ENCODE assay signal across 8 mouse cellular contexts in genomic region chr4:136431376-136431693, GRCm38 (mm10). TPM values are rescaled to one million over a fixed set of nuclear protein-coding genes. Genes with fewer than 3 reads are reported as not detected.
DNase-seq lines count a peak whose midpoint lies in the region; ATAC-seq lines count a peak whose summit lies in the region.

No protein-coding gene starts in this region.

- no peak overlapping the region for H3K9ac ChIP-seq in embryonic facial prominence, embryonic 14.5 days (ENCODE audit: low read depth, low read length)
- H3K9ac ChIP-seq in hindbrain, embryonic 13.5 days: no peak overlapping the region
- no peak overlapping the region for H3K9ac ChIP-seq in midbrain, embryonic 11.5 days (ENCODE audit: low read length)

- no peaks in the 10 kb centered on the region for H3K36me3 ChIP-seq in embryonic facial prominence, embryonic 14.5 days (ENCODE audit: control insufficient read depth, insufficient read depth, low read length)
- H3K36me3 ChIP-seq in hindbrain, embryonic 13.5 days: no peaks in the 10 kb centered on the region
- H3K36me3 ChIP-seq in midbrain, embryonic 11.5 days (ENCODE audit: control insufficient read depth, insufficient read depth, low read length): no peaks in the 10 kb centered on the region

- H3K27ac ChIP-seq in embryonic facial prominence, embryonic 14.5 days (replicated peaks; ENCODE audit: low read depth, low read length): no peak overlapping the region
- 0 out of 2 replicates have a peak overlapping the region, but pooled peaks have one; percentile 12 for H3K27ac ChIP-seq in hindbrain, embryonic 13.5 days
- peak overlapping the region; percentile 54; the same call in 1 of the 2 replicates for H3K27ac ChIP-seq in midbrain, embryonic 11.5 days (ENCODE audit: low read depth, low read length)

- no peak overlapping the region for H3K4me2 ChIP-seq in embryonic facial prominence, embryonic 14.5 days (ENCODE audit: low read depth, low read length)
- no peak overlapping the region for H3K4me2 ChIP-seq in hindbrain, embryonic 13.5 days
- H3K4me2 ChIP-seq in midbrain, embryonic 11.5 days: no peak overlapping the region

- DNase-seq in ovary, postnatal 10 days (ENCODE audit: low spot score): peak; percentile 36
- DNase-seq in ovary, adult 18-20 months (ENCODE audit: low spot score): no peak
- peak; percentile 31 to 70 for DNase-seq in adrenal gland, postnatal 36 days
- peak; percentile 80 for DNase-seq in embryonic facial prominence, embryonic 14.5 days (ENCODE audit: low spot score)
- DNase-seq in left cerebral cortex, postnatal 10 days (ENCODE audit: extremely low spot score in 1 of 2, low spot score in 2 of 2): peak; percentile 32 to 70
- peak; percentile 94 for DNase-seq in midbrain, embryonic 11.5 days (ENCODE audit: low spot score, missing footprints)
- DNase-seq in thymus, postnatal 14 days: peak; percentile 60

- intact Hi-C loops in left cerebral cortex, postnatal 10 days (cut with DNase I): no loop called here

- peak; percentile 70 for ATAC-seq in embryonic facial prominence, embryonic 14.5 days (ENCODE audit: low read depth)
- ATAC-seq in hindbrain, embryonic 13.5 days (ENCODE audit: low FRiP score): no peak
- ATAC-seq in midbrain, embryonic 11.5 days (ENCODE audit: low FRiP score): peak; percentile 70

- H3K9me3 ChIP-seq in embryonic facial prominence, embryonic 14.5 days (ENCODE audit: control insufficient read depth, low read length): no peaks in the 10 kb centered on the region
- H3K9me3 ChIP-seq in hindbrain, embryonic 13.5 days: no peaks in the 10 kb centered on the region
- H3K9me3 ChIP-seq in midbrain, embryonic 11.5 days (ENCODE audit: control insufficient read depth, low read length): no peaks in the 10 kb centered on the region

- no peaks in the 10 kb centered on the region for H3K27me3 ChIP-seq in embryonic facial prominence, embryonic 14.5 days (replicated peaks; ENCODE audit: control insufficient read depth, insufficient read depth, low read length)
- peaks cover 20% of the 10 kb centered on the region for H3K27me3 ChIP-seq in hindbrain, embryonic 13.5 days
- no peaks in the 10 kb centered on the region; the same call in none of the 2 replicates for H3K27me3 ChIP-seq in midbrain, embryonic 11.5 days (ENCODE audit: control insufficient read depth, insufficient read depth, low read length)

- no peaks in the 10 kb centered on the region; the same call in 1 of the 2 replicates for H3K4me1 ChIP-seq in embryonic facial prominence, embryonic 14.5 days (ENCODE audit: control insufficient read depth, insufficient read depth, low read length)
- peaks cover 13% of the 10 kb centered on the region for H3K4me1 ChIP-seq in hindbrain, embryonic 13.5 days (replicated peaks)
- H3K4me1 ChIP-seq in midbrain, embryonic 11.5 days (ENCODE audit: control insufficient read depth, insufficient read depth, low read length): peaks cover 13% of the 10 kb centered on the region

- no peak overlapping the region for H3K4me3 ChIP-seq in embryonic facial prominence, embryonic 14.5 days (ENCODE audit: low read depth, low read length)
- H3K4me3 ChIP-seq in hindbrain, embryonic 13.5 days: no peak overlapping the region
- H3K4me3 ChIP-seq in midbrain, embryonic 11.5 days (ENCODE audit: low read depth, low read length): no peak overlapping the region

- 0% methylated on average over 3 of the region's 3 CpGs for WGBS in embryonic facial prominence, embryonic 14.5 days
- WGBS in hindbrain, embryonic 13.5 days: 0% methylated on average over 3 of the region's 3 CpGs
- WGBS in midbrain, embryonic 11.5 days: 1% methylated on average over 3 of the region's 3 CpGs

RNA-seq across cellular contexts. Expression of gene Htr1d, which starts 8.0 kb away (rescaled TPM):
- total RNA-seq in adrenal gland, postnatal 36 days (2021): under 1 TPM in 1 of 2 experiments, not detected in 1; 0.10 TPM
- polyA plus RNA-seq in embryonic facial prominence, embryonic 14.5 days (2014; fragmentation: Nextera tagmentation; extraction: Ambion mirVana): 1.2 and 1.4 TPM in 2 replicates
- polyA plus RNA-seq in hindbrain, embryonic 13.5 days (2015; fragmentation: Nextera tagmentation; extraction: Ambion mirVana): 0.55 and 1.1 TPM in 2 replicates
- 1 to 10 TPM; 5.8 to 7.5 TPM for total RNA-seq in left cerebral cortex, postnatal 10 days (2021)
- 0.34 and 0.69 TPM in 2 replicates for polyA plus RNA-seq in midbrain, embryonic 11.5 days (2014; fragmentation: Nextera tagmentation; extraction: Ambion mirVana)

RNA-seq across cellular contexts. Expression of gene 6030445D17Rik, which starts 30.7 kb away (rescaled TPM):
- total RNA-seq in adrenal gland, postnatal 36 days (2021): under 1 TPM; 0.26 to 0.53 TPM
- polyA plus RNA-seq in embryonic facial prominence, embryonic 14.5 days (2014; fragmentation: Nextera tagmentation; extraction: Ambion mirVana): 0.42 TPM in 2 replicates
- polyA plus RNA-seq in hindbrain, embryonic 13.5 days (2015; fragmentation: Nextera tagmentation; extraction: Ambion mirVana): 0.09 and 0.10 TPM in 2 replicates
- total RNA-seq in left cerebral cortex, postnatal 10 days (2021): under 1 TPM; 0.19 to 0.73 TPM
- 0.15 and 0.46 TPM in 2 replicates for polyA plus RNA-seq in midbrain, embryonic 11.5 days (2014; fragmentation: Nextera tagmentation; extraction: Ambion mirVana)

RNA-seq across cellular contexts. Expression of gene Luzp1, which starts 38.2 kb away (rescaled TPM):
- 10 to 100 TPM; 30.7 to 35.7 TPM for total RNA-seq in adrenal gland, postnatal 36 days (2021)
- 83.4 and 99.5 TPM in 2 replicates for polyA plus RNA-seq in embryonic facial prominence, embryonic 14.5 days (2014; fragmentation: Nextera tagmentation; extraction: Ambion mirVana)
- 67.1 and 76.1 TPM in 2 replicates for polyA plus RNA-seq in hindbrain, embryonic 13.5 days (2015; fragmentation: Nextera tagmentation; extraction: Ambion mirVana)
- total RNA-seq in left cerebral cortex, postnatal 10 days (2021): 10 to 100 TPM; 40.0 to 42.6 TPM
- polyA plus RNA-seq in midbrain, embryonic 11.5 days (2014; fragmentation: Nextera tagmentation; extraction: Ambion mirVana): 94.2 and 99.5 TPM in 2 replicates
